Mouse (Mus musculus): Measurements from ENCODE around the gene Tspan5. TPM values are rescaled to one million over a fixed set of nuclear protein-coding genes. Genes with fewer than 3 reads are reported as not detected.

The Tspan5 gene
- total RNA-seq, 1 experiment: 12.7 TPM

DNA sequence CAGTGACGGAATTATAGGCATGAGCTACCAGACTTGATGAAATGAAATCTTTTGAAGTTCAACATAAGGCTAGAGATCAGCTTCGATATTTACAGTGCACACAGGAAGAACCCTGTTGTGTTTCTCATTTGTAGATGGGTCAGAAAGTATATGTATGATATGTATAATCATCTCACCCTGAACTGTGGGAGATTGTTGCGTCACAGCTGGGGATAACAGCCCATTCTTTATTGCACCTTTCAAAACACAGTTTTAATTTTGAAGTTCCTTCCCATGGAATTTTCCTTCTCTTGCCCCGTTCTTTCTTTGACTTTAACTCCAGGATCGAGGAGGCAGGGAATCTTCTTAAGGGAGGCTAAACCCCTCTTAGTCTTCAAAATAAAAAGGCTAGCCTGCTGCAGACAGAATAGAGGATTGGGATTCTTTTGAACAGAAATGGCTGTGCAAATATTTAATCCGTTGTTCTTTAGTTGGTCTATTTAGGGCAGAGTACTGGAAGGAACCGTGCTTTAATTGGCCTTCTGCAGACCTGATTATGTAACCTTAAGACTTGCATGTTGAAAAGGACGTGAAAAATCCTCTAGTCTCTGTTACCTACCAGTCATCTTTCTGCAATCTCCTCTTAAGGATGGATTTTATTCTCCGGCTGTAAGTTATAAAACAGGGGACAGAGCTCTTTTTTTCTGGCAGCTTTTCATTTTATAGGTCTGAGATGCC lies 18.1 kb downstream of the Tspan5 start:
- no peak for DNase-seq (ENCODE audit: low read depth, low spot score)
- in situ Hi-C loops (cut with MboI; ENCODE audit: low sequenced_read_pairs in 2 of 2, unreplicated experiment in 2 of 2): no loop called here
- TF ChIP-seq HCFC1 (IDR thresholded peaks at IDR 0.05; ENCODE audit: borderline replicate concordance, insufficient read depth, low read length) (no peak), ZNF384 (IDR thresholded peaks at IDR 0.05; ENCODE audit: low read depth, low read length) (no peak), ZC3H11A (IDR thresholded peaks at IDR 0.05; ENCODE audit: borderline replicate concordance, low read depth, low read length) (no peak), MAFK (IDR thresholded peaks at IDR 0.05; ENCODE audit: insufficient read depth, low read depth, low read length) (no peak), CHD2 (IDR thresholded peaks at IDR 0.05; ENCODE audit: low read depth, low read length) (no peak)
- Histone ChIP-seq H3K27ac (ENCODE audit: insufficient read depth, low read depth, low read length, poor library complexity, severe bottlenecking) (no peak overlapping the region), H3K9ac (ENCODE audit: insufficient read depth, low read depth, low read length, poor library complexity, severe bottlenecking) (no peak overlapping the region), H3K4me1 (ENCODE audit: control insufficient read depth in 2 of 2, insufficient read depth in 2 of 2, low read length in 2 of 2, poor library complexity in 1 of 2) (peaks cover 2 to 5% of the 10 kb centered on the region in 2 experiments; a peak in 3 of 4 replicates), H3K36me3 (ENCODE audit: control insufficient read depth, insufficient read depth, low read length, poor library complexity, severe bottlenecking) (peaks cover 1% of the 10 kb centered on the region; the same call in 1 of the 2 replicates), H3K9me3 (ENCODE audit: control insufficient read depth, insufficient read depth, low read depth, low read length) (no peaks in the 10 kb centered on the region), H3K4me3 (ENCODE audit: insufficient read depth in 1 of 2, low read depth in 1 of 2, low read length in 2 of 2, poor library complexity in 1 of 2, severe bottlenecking in 1 of 2) (no peak overlapping the region)

GRCm38 (mm10) chr3:138760685-138761119 lies 18.7 kb downstream of the Tspan5 start:
- DNase-seq (ENCODE audit: low read depth, low spot score): no peak
- TF ChIP-seq ZNF384 (IDR thresholded peaks at IDR 0.05; ENCODE audit: low read depth, low read length) (no peak), CHD2 (IDR thresholded peaks at IDR 0.05; ENCODE audit: low read depth, low read length) (no peak), MAFK (IDR thresholded peaks at IDR 0.05; ENCODE audit: insufficient read depth, low read depth, low read length) (no peak), HCFC1 (IDR thresholded peaks at IDR 0.05; ENCODE audit: borderline replicate concordance, insufficient read depth, low read length) (no peak)
- in situ Hi-C loops (cut with MboI; ENCODE audit: low sequenced_read_pairs in 2 of 2, unreplicated experiment in 2 of 2): no loop called here
- Histone ChIP-seq H3K36me3 (ENCODE audit: control insufficient read depth, insufficient read depth, low read length, poor library complexity, severe bottlenecking) (peaks cover 1% of the 10 kb centered on the region; the same call in 1 of the 2 replicates), H3K4me3 (ENCODE audit: insufficient read depth in 1 of 2, low read depth in 1 of 2, low read length in 2 of 2, poor library complexity in 1 of 2, severe bottlenecking in 1 of 2) (no peak overlapping the region), H3K9ac (ENCODE audit: insufficient read depth, low read depth, low read length, poor library complexity, severe bottlenecking) (no peak overlapping the region), H3K4me1 (ENCODE audit: control insufficient read depth in 2 of 2, insufficient read depth in 2 of 2, low read length in 2 of 2, poor library complexity in 1 of 2) (peaks cover 2 to 5% of the 10 kb centered on the region in 2 experiments; a peak in 3 of 4 replicates), H3K27ac (ENCODE audit: insufficient read depth, low read depth, low read length, poor library complexity, severe bottlenecking) (no peak overlapping the region), H3K9me3 (ENCODE audit: control insufficient read depth, insufficient read depth, low read depth, low read length) (no peaks in the 10 kb centered on the region)

DNA sequence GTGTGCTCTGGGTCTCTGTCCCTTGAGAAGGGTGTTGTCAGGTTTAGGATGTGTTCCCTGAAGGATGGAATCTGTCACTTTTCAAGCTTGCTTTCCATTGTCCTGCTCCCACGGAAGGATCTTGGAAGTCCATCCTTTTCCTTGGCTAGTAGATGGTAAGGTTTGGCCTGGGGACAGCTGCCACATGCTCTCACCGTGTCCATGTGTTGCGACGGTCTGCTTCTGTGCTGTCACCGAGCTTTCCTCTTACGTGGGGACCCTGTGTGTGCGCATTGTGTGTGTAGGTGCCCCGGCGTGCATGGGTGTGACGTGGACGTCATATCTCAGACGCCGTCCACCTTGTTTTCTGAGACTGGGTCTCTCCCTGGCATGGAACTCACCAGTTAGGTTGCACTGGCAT lies 19.5 kb downstream of the Tspan5 start:
- no peak overlapping the region for H3K4me3 ChIP-seq (ENCODE audit: insufficient read depth in 1 of 2, low read depth in 1 of 2, low read length in 2 of 2, poor library complexity in 1 of 2, severe bottlenecking in 1 of 2)
- H3K27ac ChIP-seq (ENCODE audit: insufficient read depth, low read depth, low read length, poor library complexity, severe bottlenecking): no peak overlapping the region
- H3K9me3 ChIP-seq (ENCODE audit: control insufficient read depth, insufficient read depth, low read depth, low read length): no peaks in the 10 kb centered on the region
- peaks cover 2 to 5% of the 10 kb centered on the region in 2 experiments; a peak in 3 of 4 replicates for H3K4me1 ChIP-seq (ENCODE audit: control insufficient read depth in 2 of 2, insufficient read depth in 2 of 2, low read length in 2 of 2, poor library complexity in 1 of 2)
- TF ChIP-seq HCFC1 (IDR thresholded peaks at IDR 0.05; ENCODE audit: borderline replicate concordance, insufficient read depth, low read length) (no peak), MAFK (IDR thresholded peaks at IDR 0.05; ENCODE audit: insufficient read depth, low read depth, low read length) (no peak), ZC3H11A (IDR thresholded peaks at IDR 0.05; ENCODE audit: borderline replicate concordance, low read depth, low read length) (no peak), ZNF384 (IDR thresholded peaks at IDR 0.05; ENCODE audit: low read depth, low read length) (no peak), CHD2 (IDR thresholded peaks at IDR 0.05; ENCODE audit: low read depth, low read length) (no peak)
- no peak overlapping the region for H3K9ac ChIP-seq (ENCODE audit: insufficient read depth, low read depth, low read length, poor library complexity, severe bottlenecking)
- no peak for DNase-seq (ENCODE audit: low read depth, low spot score)
- H3K36me3 ChIP-seq (ENCODE audit: control insufficient read depth, insufficient read depth, low read length, poor library complexity, severe bottlenecking): peaks cover 1% of the 10 kb centered on the region; the same call in 1 of the 2 replicates
- in situ Hi-C loops (cut with MboI; ENCODE audit: low sequenced_read_pairs in 2 of 2, unreplicated experiment in 2 of 2): no loop called here

DNA sequence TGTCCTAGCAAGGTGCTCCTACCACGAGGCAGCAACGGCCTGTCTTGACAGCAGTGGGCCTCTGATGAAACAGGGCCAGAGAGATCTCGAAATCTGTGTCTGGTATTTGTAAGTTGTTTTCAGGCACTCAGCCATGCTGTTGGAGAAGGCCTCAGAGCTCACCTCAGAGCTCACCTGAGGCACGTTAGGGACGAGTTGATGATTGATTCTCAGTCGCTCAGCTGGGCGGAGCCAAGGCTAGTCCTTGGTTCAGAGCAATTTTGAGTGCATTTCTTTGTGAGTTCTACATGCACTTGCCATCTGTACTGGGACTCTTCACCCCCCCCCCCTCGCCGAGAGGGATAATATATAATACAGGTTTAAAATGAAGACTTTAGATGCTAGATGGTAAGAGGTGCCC lies 21.9 kb downstream of the Tspan5 start:
- DNase-seq (ENCODE audit: low read depth, low spot score): no peak
- Histone ChIP-seq H3K9me3 (ENCODE audit: control insufficient read depth, insufficient read depth, low read depth, low read length) (no peaks in the 10 kb centered on the region), H3K4me1 (ENCODE audit: control insufficient read depth in 2 of 2, insufficient read depth in 2 of 2, low read length in 2 of 2, poor library complexity in 1 of 2) (peaks cover 2 to 5% of the 10 kb centered on the region in 2 experiments; a peak in 3 of 4 replicates), H3K36me3 (ENCODE audit: control insufficient read depth, insufficient read depth, low read length, poor library complexity, severe bottlenecking) (peaks cover 1% of the 10 kb centered on the region; the same call in 1 of the 2 replicates), H3K4me3 (ENCODE audit: insufficient read depth in 1 of 2, low read depth in 1 of 2, low read length in 2 of 2, poor library complexity in 1 of 2, severe bottlenecking in 1 of 2) (no peak overlapping the region), H3K27ac (ENCODE audit: insufficient read depth, low read depth, low read length, poor library complexity, severe bottlenecking) (no peak overlapping the region), H3K9ac (ENCODE audit: insufficient read depth, low read depth, low read length, poor library complexity, severe bottlenecking) (no peak overlapping the region)
- in situ Hi-C loops (cut with MboI; ENCODE audit: low sequenced_read_pairs in 2 of 2, unreplicated experiment in 2 of 2): no loop called here
- TF ChIP-seq MAFK (IDR thresholded peaks at IDR 0.05; ENCODE audit: insufficient read depth, low read depth, low read length): no peak
- no peak for TF ChIP-seq HCFC1 (IDR thresholded peaks at IDR 0.05; ENCODE audit: borderline replicate concordance, insufficient read depth, low read length)
- no peak for TF ChIP-seq CHD2 (IDR thresholded peaks at IDR 0.05; ENCODE audit: low read depth, low read length)
- TF ChIP-seq ZNF384 (IDR thresholded peaks at IDR 0.05; ENCODE audit: low read depth, low read length): no peak
- no peak for TF ChIP-seq ZC3H11A (IDR thresholded peaks at IDR 0.05; ENCODE audit: borderline replicate concordance, low read depth, low read length)
